Mouse (Mus musculus) granulocyte monocyte progenitor cell, adult 5-6 weeks (primary cell): ENCODE measurements around the gene Nifk. TPM values are rescaled to one million over a fixed set of nuclear protein-coding genes. Genes with fewer than 3 reads are reported as not detected.
A peak's percentile ranks its signal among the peaks of the same experiment; 100 is the strongest.

Experiments used
- ATAC-seq: replicated peaks from 2 replicates; pipeline ENCODE4 v1.8.0; 2016; ENCODE audit warnings: mild to moderate bottlenecking, moderate TSS enrichment, inconsistent platforms; ENCODE audit not compliant: poor library complexity, severe bottlenecking
- total RNA-seq, 2 experiments: library from RNA; stranded (forward) in 1 of 2; stranded (reverse) in 1 of 2; fragments of 200-712, 200-1000 nt in 1 of 2; fragments of >200 nt in 1 of 2; fragmentation: Nextera tagmentation in 1 of 2; gene quantifications; 2 replicates each; pipeline ENCODE4 v1.2.3; 2014 to 2017

Nifk gene
- 109 and 114 TPM in 2 replicates for total RNA-seq (2014; fragmentation: Nextera tagmentation)
- total RNA-seq (2017) = 154 and 167 TPM in 2 replicates

DNA sequence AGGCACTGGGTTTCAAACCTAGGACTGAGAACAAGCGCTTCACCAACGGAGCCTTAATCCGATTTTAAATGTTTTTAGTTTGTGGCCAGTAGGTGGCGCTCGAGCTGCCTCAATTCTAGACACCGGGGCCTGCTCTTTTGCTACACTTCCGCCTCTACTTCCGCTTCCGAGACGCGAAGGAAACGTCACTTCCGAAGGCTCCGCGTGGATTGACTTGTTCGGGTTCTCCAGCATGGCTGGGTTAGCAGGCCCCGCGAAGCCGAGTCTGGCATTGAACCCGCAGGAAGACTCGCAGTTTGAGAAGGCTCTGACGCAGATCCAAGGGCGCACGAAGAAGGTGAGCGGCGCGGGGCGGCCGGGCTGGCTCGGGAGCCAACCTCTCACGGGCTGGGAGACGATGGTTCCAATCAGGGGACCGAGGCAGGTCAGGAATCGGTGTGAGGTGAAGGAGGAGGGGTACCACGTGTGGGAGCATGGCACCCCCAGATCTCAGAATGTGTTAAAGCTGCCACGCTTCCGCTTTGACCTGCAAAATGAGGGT is at the start of gene Nifk:
TSS of gene Nifk (plus strand) at position 179 of the 541 bp plus-strand sequence.
- ATAC-seq = peak; percentile 88

DNA sequence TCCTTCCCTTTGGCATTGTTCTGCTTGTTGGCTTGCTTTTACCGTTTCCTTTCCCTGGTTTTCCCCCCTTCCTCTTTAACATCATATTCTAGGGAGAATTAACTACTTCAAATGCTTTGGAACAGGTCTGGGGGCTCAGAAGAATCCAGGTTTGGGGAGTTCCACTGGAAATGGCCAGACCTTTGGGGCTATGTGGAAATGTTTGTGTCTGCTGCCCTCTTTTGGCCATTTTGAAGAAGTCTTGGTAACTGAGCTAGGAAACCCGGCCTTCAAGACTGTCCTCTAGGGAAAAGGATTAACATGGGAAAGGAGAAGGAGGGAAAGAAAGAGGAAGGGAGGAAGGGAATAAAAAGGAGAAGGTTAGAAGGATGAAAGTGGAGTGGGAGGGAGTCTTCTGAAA is 46.5 kb upstream of the Nifk start:
- ATAC-seq = peak; percentile 42; the same call in 1 of the 2 replicates

DNA sequence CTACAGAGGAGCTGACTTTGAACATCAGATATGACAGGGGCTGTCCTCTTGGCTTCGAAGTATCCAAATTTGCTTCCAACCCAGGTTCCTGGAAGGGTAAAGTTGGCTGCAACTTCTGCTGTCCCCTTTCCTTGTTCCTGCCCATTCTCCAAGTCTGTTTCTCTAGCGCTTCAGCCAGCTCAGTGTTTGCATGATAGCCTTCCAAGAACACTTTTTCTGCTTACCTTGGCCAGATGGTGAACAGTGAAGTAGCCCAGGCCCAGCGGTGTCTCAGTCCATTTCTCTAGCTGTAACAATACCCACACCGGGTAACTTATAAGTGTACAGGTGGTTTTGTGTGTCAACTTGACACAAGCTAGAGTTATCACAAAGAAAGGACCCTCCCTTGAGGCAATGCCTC is 29.3 kb upstream of the Nifk start:
- ATAC-seq = no peak

DNA sequence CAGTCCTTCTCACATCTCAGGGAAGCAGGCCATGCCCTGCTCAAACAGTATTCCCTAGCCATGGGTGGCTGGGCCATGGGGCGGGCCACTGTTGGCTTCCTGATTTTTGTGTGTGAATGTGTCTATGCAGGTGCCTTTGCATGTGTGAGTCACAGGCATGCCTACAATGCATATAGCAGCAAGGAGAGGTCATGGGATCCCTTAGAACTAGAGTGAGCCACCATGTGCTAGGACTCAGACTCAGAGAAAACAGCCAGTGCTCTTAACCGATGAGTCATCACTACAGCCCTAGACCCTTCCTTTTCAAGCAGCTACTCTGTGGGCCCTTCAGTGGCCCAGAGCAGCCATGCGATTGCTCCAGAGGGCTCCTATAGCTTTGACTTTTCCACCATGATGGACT is 27.4 kb upstream of the Nifk start:
- no peak for ATAC-seq

DNA sequence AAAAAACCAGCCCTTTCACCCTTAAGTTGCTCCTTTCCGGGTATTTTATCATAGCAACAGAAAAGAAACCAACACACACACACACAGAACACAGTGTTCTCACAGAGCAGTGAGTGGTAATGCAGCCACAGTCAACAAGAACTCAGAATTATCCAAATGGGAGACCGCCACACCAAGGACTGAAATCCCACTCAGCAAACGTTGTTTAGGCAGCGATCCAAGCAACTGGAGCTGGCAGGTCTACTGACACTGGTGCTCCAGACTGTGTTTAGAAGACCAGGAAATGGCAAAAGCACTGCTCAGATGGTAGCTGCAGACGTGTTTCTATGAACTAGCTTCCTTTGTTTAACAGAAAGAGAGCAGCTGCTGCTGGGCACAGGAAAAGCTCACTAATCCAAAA is 26.8 kb upstream of the Nifk start:
- ATAC-seq = no peak

DNA sequence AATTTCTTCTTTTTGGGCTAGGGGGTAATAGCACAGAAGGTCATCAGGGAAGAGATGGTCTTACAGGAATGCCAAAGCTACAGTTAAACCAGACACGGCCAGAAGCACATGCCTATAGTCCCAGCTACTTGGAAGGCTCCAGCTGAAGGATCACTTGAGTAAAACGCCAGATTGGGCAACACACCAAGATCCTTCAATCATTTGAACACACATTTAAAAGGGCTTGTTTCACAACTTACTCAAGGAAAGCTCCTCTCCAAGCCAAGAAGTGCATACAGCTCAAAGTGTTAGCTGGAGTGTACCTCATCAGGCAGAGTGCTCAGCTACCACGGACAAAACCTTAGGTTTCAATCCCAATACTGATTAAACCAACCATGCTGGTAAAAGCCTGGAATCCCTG is 25.0 kb upstream of the Nifk start:
- no peak for ATAC-seq

DNA sequence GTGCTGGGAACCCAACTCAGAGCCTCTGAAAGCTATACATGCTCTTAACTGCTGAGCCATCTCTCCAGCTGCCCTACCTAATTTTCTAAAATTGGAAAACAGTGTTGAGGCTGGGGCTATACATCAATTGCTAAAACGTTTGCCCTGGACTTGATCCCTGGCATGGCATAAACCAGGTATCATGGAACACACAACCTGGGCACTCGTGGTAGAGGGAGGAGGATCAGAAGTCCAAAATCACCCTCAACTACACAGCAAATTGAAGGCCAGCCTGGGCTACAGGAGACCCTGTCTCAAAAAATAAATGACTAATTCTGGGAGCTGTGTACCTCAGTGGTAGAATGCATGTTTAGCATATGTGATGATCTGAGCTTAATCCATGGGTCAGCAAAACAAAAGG is 23.9 kb upstream of the Nifk start:
- ATAC-seq = no peak

DNA sequence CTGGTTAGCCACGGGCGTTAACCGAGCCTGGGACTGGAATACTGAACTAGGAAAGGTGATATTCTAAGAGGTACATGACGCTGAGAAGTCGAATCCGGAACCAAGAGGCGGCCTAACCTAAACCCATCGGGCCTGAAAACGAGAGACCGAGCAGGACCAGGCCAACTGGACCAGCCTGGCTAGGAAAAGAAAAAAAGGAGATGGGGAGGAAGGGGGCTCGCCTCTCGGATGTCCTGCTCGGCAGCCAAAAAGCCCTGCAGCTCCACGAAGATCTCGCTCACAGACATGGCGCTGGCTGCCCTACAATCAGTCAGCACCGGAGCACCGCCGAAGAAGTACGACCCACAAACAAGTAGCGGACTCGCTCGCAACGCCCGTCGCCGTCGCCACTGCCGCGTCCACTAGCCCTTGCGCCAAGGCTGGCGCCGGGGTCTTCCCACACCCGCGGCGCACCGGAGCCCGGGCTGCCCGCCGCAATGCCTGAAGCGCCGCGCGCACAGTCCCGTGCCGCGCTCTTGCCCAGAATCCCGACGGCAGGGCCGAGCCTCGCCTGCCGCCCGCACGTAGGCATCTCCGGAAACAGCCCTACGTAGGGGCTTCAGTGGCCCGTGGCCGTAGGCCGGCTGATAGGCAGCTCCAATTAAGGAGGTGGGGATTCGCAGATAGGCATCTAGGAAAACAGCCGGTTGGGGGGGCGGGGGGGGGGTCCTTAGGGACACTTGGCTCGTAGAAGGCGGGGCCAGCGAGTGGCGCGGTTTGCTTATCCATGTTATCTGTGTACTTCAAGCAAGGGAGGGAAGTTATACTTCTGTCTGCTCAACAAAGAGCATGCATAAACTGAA is 10.6 kb upstream of the Nifk start:
- peak; percentile 95 for ATAC-seq

DNA sequence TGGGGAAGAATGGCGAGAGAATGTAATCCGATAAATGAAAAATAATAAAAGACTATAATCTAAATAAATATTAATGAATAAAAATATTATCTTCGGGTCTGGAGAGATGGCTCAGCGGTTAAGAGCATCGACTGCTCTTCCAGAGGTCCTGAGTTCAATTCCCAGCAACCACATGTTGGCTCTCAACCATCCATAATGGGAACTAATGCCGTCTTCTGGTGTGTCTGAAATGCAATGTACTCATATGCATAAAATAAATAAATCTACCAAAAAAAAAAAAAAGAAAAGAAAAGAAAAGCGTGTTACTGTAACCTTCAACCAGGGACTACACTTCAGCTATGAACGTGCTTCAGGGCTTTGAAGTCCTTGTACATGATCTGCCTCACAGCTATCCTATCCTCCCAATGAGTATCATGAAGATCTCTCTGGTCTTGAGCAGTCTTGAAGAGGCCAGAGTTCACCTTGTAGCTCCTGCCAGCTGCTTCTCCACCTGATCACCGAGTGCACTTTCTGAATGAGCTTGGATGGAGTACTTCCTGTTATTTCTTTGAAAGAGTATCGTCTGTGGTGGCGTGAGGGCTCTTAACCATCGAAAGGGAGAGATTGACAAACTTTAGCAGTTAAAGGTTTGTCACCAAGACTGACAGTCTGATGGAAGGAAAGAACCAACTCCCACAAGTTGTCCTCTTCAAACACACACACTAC is 9.9 kb upstream of the Nifk start, which contains the start of gene Tsn:
TSS of gene Tsn (minus strand) at position 118 of the 705 bp plus-strand sequence.
- 0 out of 2 replicates have a peak, but pooled peaks have one; percentile 7 for ATAC-seq

DNA sequence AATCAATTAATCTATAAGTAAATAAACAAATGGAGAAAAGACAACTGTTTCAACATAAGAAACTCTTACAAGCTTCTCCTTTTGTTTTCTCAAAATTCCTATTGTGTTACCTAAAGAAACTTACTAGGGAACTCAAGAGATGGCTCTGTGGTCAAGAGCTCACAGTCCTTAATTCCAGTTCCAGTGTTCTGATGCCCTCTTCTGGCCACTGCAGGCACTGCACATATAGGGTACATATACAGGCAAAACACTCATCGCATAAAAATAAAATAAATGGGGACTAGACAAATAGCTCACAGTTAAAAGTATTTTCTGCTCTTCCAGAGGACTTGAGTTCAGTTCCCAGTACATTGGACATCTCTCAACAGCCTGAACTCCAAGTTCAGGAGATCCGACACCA is 943 bp upstream of the Nifk start:
- ATAC-seq = peak; percentile 46

DNA sequence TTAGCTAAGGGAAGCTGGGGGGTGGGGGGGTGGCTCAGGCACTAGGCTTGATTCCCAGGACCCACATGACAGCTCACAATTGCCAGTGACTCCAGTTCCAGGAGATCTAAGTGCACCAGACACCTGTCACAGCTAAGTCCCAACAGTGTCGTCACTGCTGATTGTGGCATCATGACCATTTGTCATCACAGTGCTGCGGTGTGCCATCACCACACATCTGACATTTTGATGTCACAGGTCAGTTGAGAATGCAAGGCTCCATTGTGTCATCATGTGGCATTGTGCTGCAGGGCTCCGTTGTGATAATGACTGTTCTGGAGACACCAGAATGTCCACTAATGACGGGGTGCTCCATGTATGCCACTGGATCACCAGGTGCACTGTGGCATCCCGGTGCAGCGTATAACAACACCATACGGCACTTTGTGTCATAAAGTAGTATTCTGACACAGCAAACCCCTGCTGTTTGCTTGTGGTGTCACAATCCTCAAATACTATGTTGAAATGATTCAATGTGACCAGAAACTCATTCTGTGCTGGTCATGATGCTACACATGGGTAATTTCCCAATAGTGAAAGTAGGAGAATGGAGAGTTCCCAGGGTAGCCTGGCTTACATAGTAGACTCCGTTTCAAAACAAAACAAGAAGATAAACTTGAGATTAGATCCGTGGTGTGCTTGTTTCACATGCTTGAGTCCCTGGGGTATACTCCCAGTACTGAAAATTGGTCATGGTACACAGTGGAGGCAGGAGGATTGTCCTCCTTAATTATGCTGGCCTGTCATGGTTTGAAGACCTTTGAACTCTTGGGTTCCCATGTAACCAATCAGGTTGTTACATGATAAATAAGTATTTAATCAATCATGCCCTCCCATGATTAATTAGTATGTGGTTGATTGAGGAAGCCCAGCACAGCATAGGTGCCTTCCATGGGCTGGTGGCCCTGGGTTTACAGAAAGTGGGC is 13.4 kb downstream of the Nifk start:
- ATAC-seq = peak; percentile 89

DNA sequence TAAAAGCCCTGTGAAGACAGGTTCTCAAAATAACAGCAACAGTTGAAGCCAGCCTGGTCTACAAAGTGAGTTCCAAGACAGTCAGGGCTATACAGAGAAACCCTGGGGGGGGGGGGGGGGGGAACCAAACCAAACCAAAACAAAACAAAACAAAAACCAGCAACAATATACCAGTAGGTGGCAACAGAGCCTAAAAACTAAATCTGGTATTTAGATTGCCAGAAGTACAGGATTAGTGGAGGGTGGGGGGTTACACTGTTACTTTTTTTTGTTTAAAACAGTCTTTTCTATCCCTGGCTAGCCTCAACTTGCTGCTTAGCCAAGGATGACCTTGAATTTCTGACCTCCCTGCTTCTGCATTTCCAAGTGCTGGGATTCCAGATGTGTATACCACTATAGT is 14.2 kb downstream of the Nifk start:
- ATAC-seq = no peak

DNA sequence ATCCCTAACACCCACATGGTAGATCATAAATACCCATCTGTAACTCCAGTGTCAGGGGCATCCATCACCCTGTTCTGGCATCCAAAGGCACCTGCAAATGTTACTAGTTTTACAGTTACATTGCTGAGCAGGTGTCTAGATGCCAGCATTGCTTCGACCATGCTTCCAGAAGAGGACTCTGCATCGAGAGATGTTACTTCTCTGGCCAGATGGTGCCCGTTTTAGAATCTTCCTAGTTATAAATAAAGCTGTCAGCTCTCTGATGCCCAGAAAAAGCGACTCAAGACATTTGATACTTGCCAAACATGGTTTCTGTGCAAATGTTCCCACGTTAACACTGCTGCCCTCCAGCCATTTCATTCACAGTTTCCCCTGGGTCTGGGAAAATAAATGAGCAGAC is 16.3 kb downstream of the Nifk start:
- ATAC-seq = no peak

DNA sequence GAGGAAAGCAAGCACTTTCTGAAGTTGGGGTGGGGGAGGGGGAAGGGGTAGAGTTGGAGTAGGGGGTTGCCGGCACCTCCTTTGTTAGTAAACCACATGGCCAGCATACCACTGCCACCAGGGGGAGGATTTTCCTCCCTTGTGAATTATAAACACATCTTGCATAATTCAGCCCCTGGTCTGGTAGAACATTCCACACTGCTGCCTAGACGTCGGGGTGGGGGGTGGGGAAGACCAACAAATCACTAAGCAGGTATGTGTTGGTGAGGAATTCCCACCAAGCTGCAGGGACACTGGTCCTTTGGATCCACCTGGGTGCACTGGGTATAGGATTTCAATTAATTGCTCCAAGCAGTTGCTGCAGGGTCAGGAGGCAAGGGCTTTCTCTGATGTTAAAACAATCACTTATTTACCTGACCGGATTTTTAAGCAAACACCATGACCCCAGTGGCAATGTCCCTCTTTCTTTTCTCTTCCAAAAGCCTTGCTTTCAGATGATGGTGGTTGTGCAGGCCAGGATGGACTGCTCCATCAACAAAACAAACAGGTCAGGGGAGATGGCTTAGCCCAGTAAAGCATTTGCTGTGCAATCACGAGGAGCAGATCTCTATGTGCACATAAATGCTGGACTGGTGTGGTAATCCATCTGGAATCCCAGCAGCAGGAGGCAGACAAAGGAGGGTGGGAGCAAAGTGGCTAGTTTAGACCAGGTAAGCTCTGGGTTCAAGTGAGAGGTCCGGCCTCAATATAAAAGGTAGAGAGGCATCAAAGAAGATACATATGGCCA is 22.2 kb downstream of the Nifk start:
- 0 out of 2 replicates have a peak, but pooled peaks have one; percentile 17 for ATAC-seq

DNA sequence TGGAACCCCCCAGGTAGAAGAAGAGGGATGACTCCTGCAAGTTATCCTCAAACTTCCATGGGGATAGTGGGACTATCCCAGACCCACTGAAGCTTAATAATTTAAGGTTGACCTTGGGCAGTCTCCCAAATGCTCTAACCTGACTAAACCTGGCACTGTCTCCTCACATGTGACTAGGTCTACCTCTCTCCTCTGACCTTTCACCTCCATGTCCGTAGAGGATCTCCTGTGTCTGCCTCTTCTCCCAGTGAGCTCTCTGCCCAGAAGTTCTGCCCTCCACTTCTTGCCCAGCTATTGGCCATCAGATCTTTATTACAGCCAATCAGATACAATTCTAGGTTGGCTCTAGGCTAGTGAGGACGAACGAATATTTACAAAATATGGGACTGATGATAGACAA is 28.3 kb downstream of the Nifk start:
- ATAC-seq = no peak

DNA sequence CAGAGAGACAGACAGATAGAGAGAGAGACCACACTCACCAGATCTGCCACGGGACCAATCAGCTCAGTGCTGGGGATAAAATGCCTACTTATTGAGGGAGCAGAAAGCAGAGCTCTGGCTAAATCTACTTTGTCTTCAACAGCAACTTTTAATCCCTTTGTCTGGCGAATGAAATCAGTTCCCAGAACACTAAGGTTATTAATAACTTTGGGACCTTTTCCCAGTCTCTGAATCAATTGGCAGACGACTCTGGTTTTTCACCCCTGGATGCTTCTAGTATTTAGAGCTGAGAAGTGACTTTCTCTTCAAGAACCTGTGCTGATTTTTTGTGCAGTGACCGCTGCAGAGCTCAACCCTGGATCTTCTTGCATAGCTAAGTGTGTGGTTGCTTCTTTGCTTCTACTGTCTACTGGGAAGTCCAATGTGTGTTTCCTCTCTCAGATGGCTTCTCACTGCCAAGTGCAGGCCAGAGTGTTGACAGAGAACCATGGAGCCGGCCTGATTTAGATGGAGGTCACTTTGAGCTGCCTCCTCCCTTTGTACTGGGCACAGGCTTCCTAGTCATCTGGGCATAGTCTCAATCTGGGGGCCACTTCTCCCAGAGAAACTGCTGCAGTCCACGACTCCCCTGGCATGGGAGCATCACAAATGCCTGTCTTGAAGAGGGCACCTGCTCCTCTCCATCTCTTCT is 37.6 kb downstream of the Nifk start:
- no peak for ATAC-seq

DNA sequence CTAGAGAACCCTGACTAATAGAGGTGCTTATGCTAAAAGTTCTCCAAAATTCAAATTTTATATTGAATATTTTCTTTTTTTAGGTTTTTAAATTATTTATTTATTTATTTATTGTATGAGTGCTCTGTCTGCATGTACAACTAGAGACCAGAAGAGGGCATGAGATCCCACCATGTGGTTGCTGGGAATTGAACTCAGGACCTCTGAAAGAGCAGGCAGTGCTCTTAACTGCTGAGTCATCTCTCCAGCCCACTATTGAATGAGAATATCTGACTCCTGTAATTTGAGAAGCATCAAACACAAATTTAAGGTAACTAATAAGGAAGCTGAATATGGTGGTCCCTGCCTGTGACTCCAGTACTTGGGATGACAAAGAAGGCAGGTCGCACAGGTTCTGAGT is 46.3 kb downstream of the Nifk start:
- peak; percentile 72 for ATAC-seq

DNA sequence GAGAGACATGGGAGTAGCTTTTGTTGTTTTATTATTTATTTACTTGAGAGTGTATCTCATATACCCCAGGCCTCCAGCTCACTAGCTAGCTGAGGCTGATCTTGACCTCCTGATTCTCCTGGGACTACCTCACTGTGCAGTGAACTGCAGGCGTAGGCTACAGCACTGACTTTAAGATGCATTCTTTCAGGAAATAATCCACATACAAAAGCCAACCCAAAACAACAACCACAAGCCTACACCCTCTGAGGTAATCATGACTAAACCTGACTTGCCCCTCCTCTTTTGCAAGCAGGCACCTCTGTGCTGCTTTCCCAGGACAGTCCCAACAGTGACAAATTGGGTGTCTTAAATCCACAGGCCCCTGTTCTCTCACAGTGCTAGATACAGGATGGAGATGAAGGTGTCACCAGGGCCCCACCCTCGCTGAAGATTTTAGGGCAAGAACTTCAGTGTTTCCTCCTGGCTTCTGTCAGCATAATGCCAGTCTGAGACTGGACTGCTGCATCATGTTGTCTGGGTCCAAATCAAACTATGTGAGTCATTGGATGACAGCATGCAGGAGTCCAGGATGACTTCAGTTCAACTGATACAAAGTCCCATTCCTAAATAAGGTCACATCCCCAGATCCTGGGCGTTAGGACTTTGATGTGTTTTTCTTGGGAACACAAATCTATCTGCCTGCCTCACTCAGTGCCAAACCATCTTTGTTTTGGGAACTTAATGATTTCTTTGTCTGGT is 47.3 kb downstream of the Nifk start:
- peak; percentile 33; the same call in 1 of the 2 replicates for ATAC-seq
